In genomic region chr11:101009046-101009887, GRCm38 (mm10) we compare ENCODE assay signal across 8 mouse cellular contexts. TPM values are rescaled to one million over a fixed set of nuclear protein-coding genes. Genes with fewer than 3 reads are reported as not detected.
A peak's percentile ranks its signal among the peaks of the same experiment; 100 is the strongest.
DNase-seq lines count a peak whose midpoint lies in the region; ATAC-seq lines count a peak whose summit lies in the region.

Gene Atp6v0a1, plus strand, starts transcription at chr11:101009452.

- H3K9me3 ChIP-seq in hindbrain, embryonic 14.5 days (ENCODE audit: control insufficient read depth, low read length), result no peaks in the 10 kb centered on the region

- H3K9ac ChIP-seq in hindbrain, embryonic 14.5 days, result peak within 1 kb of the TSS; percentile 81

- DNase-seq in R1 (ENCODE audit: low read depth, low spot score), result peak; percentile 97
- peak; percentile 98 for DNase-seq in cerebellum, postnatal 25 days
- DNase-seq in frontal cortex, postnatal 25 days (ENCODE audit: low spot score in 2 of 2), result peak; percentile 95
- peak; percentile 97 for DNase-seq in hindbrain, embryonic 14.5 days (ENCODE audit: low spot score)
- DNase-seq in layer of hippocampus, postnatal 36 days, result peak; percentile 97 to 98
- DNase-seq in lung, postnatal 36 days, result peak; percentile 99
- peak; percentile 98 for DNase-seq in retina, postnatal 1 day
- peak; percentile 96 for DNase-seq in urinary bladder, adult 18-20 months (ENCODE audit: low spot score in 2 of 2)

- H3K4me1 ChIP-seq in hindbrain, embryonic 14.5 days (replicated peaks; ENCODE audit: control insufficient read depth, insufficient read depth, low read length), result peaks cover 25% of the 10 kb centered on the region

- no peaks in the 10 kb centered on the region for H3K27me3 ChIP-seq in hindbrain, embryonic 14.5 days (ENCODE audit: control insufficient read depth, insufficient read depth, low read length)

- peak within 1 kb of the TSS; percentile 91 for H3K27ac ChIP-seq in hindbrain, embryonic 14.5 days

- peak within 1 kb of the TSS; percentile 64 for H3K4me3 ChIP-seq in hindbrain, embryonic 14.5 days (replicated peaks; ENCODE audit: low read length)

- peaks cover 23% of the 10 kb centered on the region for H3K36me3 ChIP-seq in hindbrain, embryonic 14.5 days (replicated peaks; ENCODE audit: control insufficient read depth, insufficient read depth)

- H3K4me2 ChIP-seq in hindbrain, embryonic 14.5 days (replicated peaks), result peak within 1 kb of the TSS; percentile 58

- under 1% methylated on average over 44 of the region's 44 CpGs for WGBS in hindbrain, embryonic 14.5 days

- peak; percentile 100 for ATAC-seq in hindbrain, embryonic 14.5 days (ENCODE audit: low FRiP score)

RNA-seq across cellular contexts. Expression of gene Atp6v0a1, which starts in this region (rescaled TPM):
- 143 and 152 TPM in 2 replicates for polyA plus RNA-seq in hindbrain, embryonic 14.5 days (2014; fragmentation: Nextera tagmentation; extraction: Ambion mirVana)
- total RNA-seq in layer of hippocampus, postnatal 36 days (2021), result 100 to 1,000 TPM; 464 to 482 TPM

Comparison
In these comparisons a context has a peak if more than half of its experiments do, and no peak if none do; other contexts are left out.
1. Peak in every context shown above with its lines: DNase-seq, ATAC-seq, H3K4me3 ChIP-seq and H3K27ac ChIP-seq.